26 mouse cellular contexts compared by ENCODE assay signal in genomic region chr8:81572319-81573104, GRCm38 (mm10).
DNase-seq lines count a peak whose midpoint lies in the region; ATAC-seq lines count a peak whose summit lies in the region.
"Had no signal": no experiment of that assay in that cellular context is flagged by ENCODE, and none has a peak within 500 bp of the region (broad histone marks: within the 10 kb centered on the region; RNA-seq: fewer than 3 reads in every experiment).

No protein-coding gene starts in this region.

- peak; percentile 55 for DNase-seq in CD4-positive, CD25-positive, alpha-beta regulatory T cell, adult 2 months (ENCODE audit: low read depth, low spot score)
- no peak for DNase-seq in cerebellum, adult 8-10 months
- no peak for DNase-seq in left cerebral cortex, adult 9 months (ENCODE audit: low spot score in 2 of 2)
- no peak for DNase-seq in layer of hippocampus, adult 8-10 months (ENCODE audit: low spot score in 2 of 2)
- DNase-seq: adrenal gland, adult 2 months; adrenal gland, postnatal 10 days; adrenal gland, postnatal 25 days; cerebellum, adult 11 months; cerebellum, adult 18-20 months; cerebellum, adult 9-10 months; cerebellum, postnatal 10 days; cerebellum, postnatal 36 days; embryo, embryonic 11 days had no signal

- H3K9ac ChIP-seq in kidney, embryonic 15.5 days, result no peak overlapping the region
- H3K9ac ChIP-seq: embryonic facial prominence, embryonic 13.5 days; embryonic facial prominence, embryonic 15.5 days; forebrain, embryonic 12.5 days had no signal

- 92% methylated on average over 1 of the region's 1 CpGs for WGBS in kidney, embryonic 15.5 days

- no peaks in the 10 kb centered on the region for H3K4me1 ChIP-seq in kidney, embryonic 15.5 days
- H3K4me1 ChIP-seq: embryonic facial prominence, embryonic 13.5 days; embryonic facial prominence, embryonic 15.5 days; forebrain, embryonic 10.5 days; forebrain, embryonic 12.5 days had no signal

- no peak overlapping the region for H3K4me3 ChIP-seq in kidney, embryonic 15.5 days (replicated peaks)
- H3K4me3 ChIP-seq: embryonic facial prominence, embryonic 13.5 days; embryonic facial prominence, embryonic 15.5 days; erythroblast, embryonic 14.5 days; forebrain, embryonic 10.5 days; forebrain, embryonic 12.5 days had no signal

- H3K27ac ChIP-seq in kidney, embryonic 15.5 days, result no peak overlapping the region
- H3K27ac ChIP-seq: embryonic facial prominence, embryonic 13.5 days; embryonic facial prominence, embryonic 15.5 days; forebrain, embryonic 10.5 days; forebrain, embryonic 12.5 days had no signal

- no peaks in the 10 kb centered on the region for H3K36me3 ChIP-seq in kidney, embryonic 15.5 days
- H3K36me3 ChIP-seq: embryonic facial prominence, embryonic 13.5 days; embryonic facial prominence, embryonic 15.5 days; forebrain, embryonic 10.5 days; forebrain, embryonic 12.5 days; G1E had no signal

- ATAC-seq in activated CD4-positive, CD25-positive, alpha-beta regulatory T cell, adult 4 months, result peak; percentile 74
- ATAC-seq in inflammation-experienced regulatory T-cells, adult 6 months, result peak; percentile 74
- ATAC-seq in kidney, embryonic 15.5 days (replicated peaks; ENCODE audit: low FRiP score), result no peak
- ATAC-seq: forebrain, embryonic 14.5 days; forebrain, embryonic 16.5 days; Patski had no signal

- no peaks in the 10 kb centered on the region for H3K27me3 ChIP-seq in kidney, embryonic 15.5 days
- H3K27me3 ChIP-seq: CH12.LX; embryonic facial prominence, embryonic 13.5 days; embryonic facial prominence, embryonic 15.5 days; forebrain, embryonic 12.5 days; Patski had no signal

- H3K9me3 ChIP-seq in kidney, embryonic 15.5 days (replicated peaks), result no peaks in the 10 kb centered on the region
- H3K9me3 ChIP-seq: embryonic facial prominence, embryonic 13.5 days; embryonic facial prominence, embryonic 15.5 days; forebrain, embryonic 10.5 days; forebrain, embryonic 12.5 days; G1E had no signal

- H3K4me2 ChIP-seq in kidney, embryonic 15.5 days, result no peak overlapping the region
- H3K4me2 ChIP-seq: embryonic facial prominence, embryonic 13.5 days; embryonic facial prominence, embryonic 15.5 days; forebrain, embryonic 12.5 days had no signal
